Mouse (Mus musculus) forebrain, embryonic 10.5 days (tissue): ENCODE measurements around the gene Pibf1. TPM values are rescaled to one million over a fixed set of nuclear protein-coding genes. Genes with fewer than 3 reads are reported as not detected.
A peak's percentile ranks its signal among the peaks of the same experiment; 100 is the strongest.

Experiments
- DNase-seq: peaks from one replicate; pipeline ENCODE4 v3.0.0-alpha.2; 2017; ENCODE audit warnings: low spot score; ENCODE audit errors: extremely low spot score
- H3K27ac ChIP-seq: fragments of 300-500 bp; sonication (generic); 2 replicates; pipeline ENCODE4 v1.5.1; 2016; ENCODE audit warnings: mild to moderate bottlenecking
- H3K27me3 ChIP-seq: fragments of 300-500 bp; sonication (generic); 2 replicates; pipeline ENCODE4 v1.6.1; 2016; ENCODE audit warnings: mild to moderate bottlenecking; ENCODE audit not compliant: poor library complexity, severe bottlenecking
- H3K36me3 ChIP-seq: fragments of 300-500 bp; sonication (generic); replicated peaks from 2 replicates; pipeline ENCODE4 v1.6.1; 2016; ENCODE audit warnings: mild to moderate bottlenecking, moderate library complexity
- H3K4me1 ChIP-seq: fragments of 300-500 bp; sonication (generic); 2 replicates; pipeline ENCODE4 v1.6.1; 2016
- H3K4me3 ChIP-seq: fragments of 300-500 bp; sonication (generic); 2 replicates; pipeline ENCODE4 v1.5.1; 2016; ENCODE audit warnings: mild to moderate bottlenecking, moderate library complexity
- H3K9me3 ChIP-seq: fragments of 300-500 bp; sonication (generic); 2 replicates; pipeline ENCODE4 v1.6.1; 2016; ENCODE audit warnings: mild to moderate bottlenecking, moderate library complexity
- WGBS: fragments of 180-500 bp; shearing (Covaris S2); methylation state at CpG from one replicate; pipeline ENCODE4 v1.1.7; 2016; 5-methylcytosine and 5-hydroxymethylcytosine counted together
- polyA plus RNA-seq: library from polyadenylated mRNA; unstranded; fragments of >200 nt; fragmentation: Nextera tagmentation; extraction: Ambion mirVana; gene quantifications from 2 replicates; pipeline ENCODE4 v1.2.1, GENCODE M21; 2016

The Pibf1 gene
- polyA plus RNA-seq, 1 experiment from 2014 or later = 22.1 TPM

- H3K9me3 ChIP-seq = no peaks in the 10 kb centered on the region
- no peak overlapping the region for H3K4me3 ChIP-seq
- DNase-seq = no peak
- no peaks in the 10 kb centered on the region for H3K36me3 ChIP-seq
- no peaks in the 10 kb centered on the region for H3K27me3 ChIP-seq
- WGBS = 92% methylated on average over 4 of the region's 4 CpGs
- no peaks in the 10 kb centered on the region for H3K4me1 ChIP-seq
- no peak overlapping the region for H3K27ac ChIP-seq
These were observed 186.3 kb downstream of the Pibf1 start for GRCm38 (mm10) chr14:99285486-99285885.

- Histone ChIP-seq H3K27me3 (peaks cover 17% of the 10 kb centered on the region), H3K36me3 (no peaks in the 10 kb centered on the region), H3K4me1 (no peaks in the 10 kb centered on the region), H3K27ac (no peak overlapping the region), H3K4me3 (no peak overlapping the region), H3K9me3 (no peaks in the 10 kb centered on the region)
- 95% methylated on average over 5 of the region's 5 CpGs for WGBS
- DNase-seq = no peak
These were observed 193.0 kb downstream of the Pibf1 start for GRCm38 (mm10) chr14:99292176-99292575.

- no peak for DNase-seq
- Histone ChIP-seq H3K27me3 (peaks cover 37% of the 10 kb centered on the region), H3K9me3 (no peaks in the 10 kb centered on the region), H3K4me3 (no peak overlapping the region), H3K4me1 (peaks cover 13% of the 10 kb centered on the region), H3K27ac (no peak overlapping the region), H3K36me3 (no peaks in the 10 kb centered on the region)
- WGBS = 87% methylated on average over 8 of the region's 8 CpGs
These were observed 195.2 kb downstream of the Pibf1 start for GRCm38 (mm10) chr14:99294424-99294823.

GRCm38 (mm10) chr14:99295606-99296341 lies 196.6 kb downstream of the Pibf1 start:
- H3K27me3 ChIP-seq = peaks cover 51% of the 10 kb centered on the region
- no peaks in the 10 kb centered on the region for H3K36me3 ChIP-seq
- H3K4me1 ChIP-seq = peaks cover 19% of the 10 kb centered on the region
- WGBS = 70% methylated on average over 15 of the region's 15 CpGs
- no peaks in the 10 kb centered on the region for H3K9me3 ChIP-seq
- no peak for DNase-seq
- no peak overlapping the region for H3K4me3 ChIP-seq
- no peak overlapping the region for H3K27ac ChIP-seq

- Histone ChIP-seq H3K9me3 (no peaks in the 10 kb centered on the region), H3K27me3 (peaks cover 67% of the 10 kb centered on the region), H3K4me1 (peaks cover 22% of the 10 kb centered on the region), H3K27ac (peak within 1 kb of the TSS; percentile 81), H3K4me3 (peak within 1 kb of the TSS; percentile 74), H3K36me3 (no peaks in the 10 kb centered on the region)
- DNase-seq = peak; percentile 90
- under 1% methylated on average over 66 of the region's 67 CpGs for WGBS
These were observed 199.3 kb downstream of the Pibf1 start, which contains the start of gene Klf5 for GRCm38 (mm10) chr14:99298385-99299021. TSS of gene Klf5 (plus strand) at chr14:99298691.

- peaks cover 28% of the 10 kb centered on the region for H3K4me1 ChIP-seq
- peak overlapping the region; percentile 81 for H3K27ac ChIP-seq
- H3K27me3 ChIP-seq = peaks cover 67% of the 10 kb centered on the region
- peak; percentile 53 for DNase-seq
- H3K9me3 ChIP-seq = no peaks in the 10 kb centered on the region
- under 1% methylated on average over 58 of the region's 60 CpGs for WGBS
- H3K36me3 ChIP-seq = no peaks in the 10 kb centered on the region
- H3K4me3 ChIP-seq = peak overlapping the region; percentile 74
These were observed 199.8 kb downstream of the Pibf1 start for GRCm38 (mm10) chr14:99299022-99299481.

- 8% methylated on average over 21 of the region's 21 CpGs for WGBS
- peak; percentile 22 for DNase-seq
- H3K27me3 ChIP-seq = peaks cover 67% of the 10 kb centered on the region
These were observed 200.5 kb downstream of the Pibf1 start for GRCm38 (mm10) chr14:99299701-99300191.

GRCm38 (mm10) chr14:99301472-99301871 lies 202.2 kb downstream of the Pibf1 start:
- Histone ChIP-seq H3K27ac (no peak overlapping the region), H3K4me1 (peaks cover 43% of the 10 kb centered on the region), H3K9me3 (no peaks in the 10 kb centered on the region), H3K27me3 (peaks cover 55% of the 10 kb centered on the region), H3K4me3 (no peak overlapping the region), H3K36me3 (no peaks in the 10 kb centered on the region)
- DNase-seq = no peak
- WGBS = 63% methylated on average over 11 of the region's 11 CpGs

More at GRCm38 (mm10) chr14:99299701-99300191, 200.5 kb downstream of the Pibf1 start:
- no peaks in the 10 kb centered on the region for H3K36me3 ChIP-seq
- H3K9me3 ChIP-seq = no peaks in the 10 kb centered on the region
- H3K27ac ChIP-seq = no peak overlapping the region
- peaks cover 35% of the 10 kb centered on the region for H3K4me1 ChIP-seq
- peak overlapping the region; percentile 74 for H3K4me3 ChIP-seq

Other genes with a start within 250 kb of the Pibf1 start
- gene Rpl36a-ps1, start 105.1 kb upstream of the Pibf1 start, polyA plus RNA-seq = 1.2 and 2.3 TPM in 2 replicates
- gene Mzt1, start 53.3 kb upstream of the Pibf1 start, polyA plus RNA-seq = 96.5 and 109 TPM in 2 replicates
- 93.2 and 95.5 TPM in 2 replicates for gene Bora, start 53.2 kb upstream of the Pibf1 start, polyA plus RNA-seq
- gene Dis3, start 346 bp downstream of the Pibf1 start, polyA plus RNA-seq = 44.0 TPM in 2 replicates
- gene Klf5, start 199.3 kb downstream of the Pibf1 start, polyA plus RNA-seq = 1.0 and 1.1 TPM in 2 replicates